Mouse (Mus musculus): ENCODE measurements around the gene Pla2g15. TPM values are rescaled to one million over a fixed set of nuclear protein-coding genes. Genes with fewer than 3 reads are reported as not detected.

Pla2g15 gene
- total and polyA plus RNA-seq, 3 experiments = 4.0 to 9.4 TPM; not detected in 1

- Histone ChIP-seq H3K27me3 (ENCODE audit: control insufficient read depth in 1 of 2, insufficient read depth in 2 of 2, low read length in 2 of 2) (no peaks in the 10 kb centered on the region), H3K4me1 (ENCODE audit: control insufficient read depth in 1 of 2, insufficient read depth in 2 of 2, low read length in 2 of 2) (peaks cover 0 to 24% of the 10 kb centered on the region in 2 experiments; a peak in 3 of 4 replicates), H3K4me3 (ENCODE audit: control insufficient read depth in 1 of 2, insufficient read depth in 1 of 2, low read depth in 2 of 2, low read length in 2 of 2) (no peak overlapping the region), H3K9me3 (replicated peaks; ENCODE audit: insufficient read depth, low read length) (no peaks in the 10 kb centered on the region), H3K79me2 (ENCODE audit: control insufficient read depth, insufficient read depth, low read length, poor library complexity) (no peaks in the 10 kb centered on the region; the same call in 1 of the 2 replicates), H3K36me3 (ENCODE audit: control insufficient read depth in 1 of 2, insufficient read depth in 2 of 2, low read length in 2 of 2) (peaks cover 0 to 16% of the 10 kb centered on the region in 2 experiments; a peak in 2 of 4 replicates), H3K27ac (ENCODE audit: control insufficient read depth, low read depth, low read length) (no peak overlapping the region), H3K9ac (ENCODE audit: control insufficient read depth, low read depth, low read length, poor library complexity, severe bottlenecking) (no peak overlapping the region)
- no peak for DNase-seq (ENCODE audit: low read depth, low spot score)
- TF ChIP-seq HCFC1 (IDR thresholded peaks at IDR 0.05; ENCODE audit: low read depth, low read length) (no peak), TBP (IDR thresholded peaks at IDR 0.05; ENCODE audit: low read depth, low read length) (no peak), MXI1 (IDR thresholded peaks at IDR 0.05; ENCODE audit: low read depth, low read length) (no peak), USF1 (IDR thresholded peaks at IDR 0.05; ENCODE audit: low read depth, low read length) (no peak), EP300 (IDR thresholded peaks at IDR 0.05; ENCODE audit: low read depth in 1 of 2, low read length in 2 of 2) (no peak), POLR2AphosphoS5 (IDR thresholded peaks at IDR 0.05; ENCODE audit: borderline replicate concordance, low read depth, low read length) (no peak), ZKSCAN1 (IDR thresholded peaks at IDR 0.05; ENCODE audit: low read depth, low read length) (no peak), E2F4 (IDR thresholded peaks at IDR 0.05; ENCODE audit: borderline replicate concordance, low read depth, low read length) (no peak), MAFK (IDR thresholded peaks at IDR 0.05; ENCODE audit: borderline replicate concordance, low read depth, low read length) (no peak), GATA1 (IDR thresholded peaks at IDR 0.05; ENCODE audit: low read depth, low read length) (no peak), KAT2A (conservative IDR thresholded peaks at IDR 0.05; ENCODE audit: low read depth, low read length) (no peak), MAX (IDR thresholded peaks at IDR 0.05; ENCODE audit: low read length) (no peak), CHD1 (IDR thresholded peaks at IDR 0.05; ENCODE audit: low read depth, low read length) (no peak), MAZ (IDR thresholded peaks at IDR 0.05; ENCODE audit: low read depth, low read length) (no peak), BHLHE40 (IDR thresholded peaks at IDR 0.05; ENCODE audit: borderline replicate concordance, low read depth, low read length) (no peak)
Observed at GRCm38 (mm10) chr8:106145331-106145730, 4.9 kb upstream of the Pla2g15 start.

- H3K27ac ChIP-seq (ENCODE audit: control insufficient read depth, low read depth, low read length) = no peak overlapping the region; the same call in 1 of the 2 replicates
- no peak overlapping the region for H3K4me3 ChIP-seq (ENCODE audit: control insufficient read depth in 1 of 2, insufficient read depth in 1 of 2, low read depth in 2 of 2, low read length in 2 of 2)
- H3K27me3 ChIP-seq (ENCODE audit: control insufficient read depth in 1 of 2, insufficient read depth in 2 of 2, low read length in 2 of 2) = no peaks in the 10 kb centered on the region
- peaks cover 2% of the 10 kb centered on the region; the same call in 1 of the 2 replicates for H3K79me2 ChIP-seq (ENCODE audit: control insufficient read depth, insufficient read depth, low read length, poor library complexity)
- peak; percentile 80 for DNase-seq (ENCODE audit: low read depth, low spot score)
- H3K36me3 ChIP-seq (ENCODE audit: control insufficient read depth in 1 of 2, insufficient read depth in 2 of 2, low read length in 2 of 2) = peaks cover 0 to 19% of the 10 kb centered on the region in 2 experiments; a peak in 2 of 4 replicates
- TF ChIP-seq ELF1 (IDR thresholded peaks at IDR 0.05; ENCODE audit: low read depth, low read length) = no peak
- no peak for TF ChIP-seq GATA1 (IDR thresholded peaks at IDR 0.05; ENCODE audit: low read depth, low read length)
- peak; percentile 60 for TF ChIP-seq MYC (IDR thresholded peaks at IDR 0.05; ENCODE audit: low read depth, low read length)
- TF ChIP-seq EP300 (IDR thresholded peaks at IDR 0.05; ENCODE audit: low read depth in 1 of 2, low read length in 2 of 2) = peak; percentile 20 to 30; a peak in 1 of 4 replicates
- no peak for TF ChIP-seq MAX (IDR thresholded peaks at IDR 0.05; ENCODE audit: low read length)
- no peak for TF ChIP-seq E2F4 (IDR thresholded peaks at IDR 0.05; ENCODE audit: borderline replicate concordance, low read depth, low read length)
- no peak for TF ChIP-seq KAT2A (conservative IDR thresholded peaks at IDR 0.05; ENCODE audit: low read depth, low read length)
- H3K4me1 ChIP-seq (ENCODE audit: control insufficient read depth in 1 of 2, insufficient read depth in 2 of 2, low read length in 2 of 2) = peaks cover 0 to 26% of the 10 kb centered on the region in 2 experiments; a peak in 3 of 4 replicates
- H3K9me3 ChIP-seq (replicated peaks; ENCODE audit: insufficient read depth, low read length) = no peaks in the 10 kb centered on the region
- peak overlapping the region; percentile 7; the same call in 1 of the 2 replicates for H3K9ac ChIP-seq (ENCODE audit: control insufficient read depth, low read depth, low read length, poor library complexity, severe bottlenecking)
Observed at GRCm38 (mm10) chr8:106146014-106146413, 4.2 kb upstream of the Pla2g15 start.
